Mouse (Mus musculus) large intestine, adult 2 months (tissue): ENCODE measurements around the gene Cend1. TPM values are rescaled to one million over a fixed set of nuclear protein-coding genes. Genes with fewer than 3 reads are reported as not detected.
"Not testable (repeated sequence)": the region's sequence is repeated elsewhere in the genome, so short reads cannot be mapped to it uniquely, and the experiment has no call there.

Experiments
- DNase-seq: peaks from one replicate; pipeline ENCODE4 v3.0.0-alpha.2; 2012; ENCODE audit warnings: low read depth, low spot score
- WGBS: fragments of 180-500 bp; shearing (Covaris S2); methylation state at CpG from one replicate; pipeline ENCODE4 v1.1.7; 2018; 5-methylcytosine and 5-hydroxymethylcytosine counted together
- polyA plus RNA-seq: library from polyadenylated mRNA; depleted of rRNA; stranded (reverse); fragments of >200 nt; gene quantifications from 2 replicates; pipeline ENCODE4 v1.2.3, GENCODE M21; 2012

The Cend1 gene
- polyA plus RNA-seq, 1 experiment = 2.9 TPM

DNA sequence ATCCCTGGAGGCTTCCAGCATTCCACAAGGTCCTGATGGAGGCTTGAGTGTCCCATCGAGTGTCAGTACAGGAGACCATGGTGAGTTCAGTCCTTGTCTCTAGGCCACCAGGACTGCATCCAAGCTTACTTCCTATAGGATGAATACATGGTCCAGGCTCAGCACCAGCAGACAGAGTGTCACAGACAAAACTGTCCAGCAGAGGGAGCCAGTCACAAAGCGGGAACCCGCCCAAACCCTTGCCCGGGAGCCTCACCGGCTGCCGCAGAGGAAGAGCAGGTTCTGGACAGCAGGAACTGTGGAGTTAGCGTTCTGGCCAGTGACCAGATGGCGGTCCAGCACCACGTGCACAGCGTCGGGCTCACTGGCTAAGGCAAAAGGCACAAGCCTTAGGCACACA, 20.5 kb downstream of the Cend1 start:
- WGBS = 8% methylated on average over 11 of the region's 11 CpGs
- peak; percentile 75 for DNase-seq

DNA sequence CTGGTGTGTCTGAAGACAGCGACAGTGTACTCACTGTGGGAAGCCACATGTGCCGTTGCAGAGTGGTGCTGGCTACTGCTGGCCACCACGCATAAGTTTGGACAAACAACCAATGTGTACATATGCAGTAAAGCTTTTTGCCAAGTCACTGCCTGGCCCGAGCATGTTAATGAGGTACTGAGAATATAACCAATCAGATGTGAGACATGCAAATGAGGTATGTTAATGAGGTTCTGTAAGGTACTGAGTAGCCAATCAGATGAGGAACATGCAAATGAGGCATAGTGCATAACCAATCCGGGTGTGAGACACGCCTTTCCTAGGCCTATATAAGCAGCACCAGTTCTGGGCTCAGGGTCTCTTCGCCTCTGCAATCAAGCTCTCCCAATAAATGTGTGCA, 21.6 kb downstream of the Cend1 start:
- DNase-seq = not testable (repeated sequence)
- 93% methylated on average over 7 of the region's 7 CpGs for WGBS

DNA sequence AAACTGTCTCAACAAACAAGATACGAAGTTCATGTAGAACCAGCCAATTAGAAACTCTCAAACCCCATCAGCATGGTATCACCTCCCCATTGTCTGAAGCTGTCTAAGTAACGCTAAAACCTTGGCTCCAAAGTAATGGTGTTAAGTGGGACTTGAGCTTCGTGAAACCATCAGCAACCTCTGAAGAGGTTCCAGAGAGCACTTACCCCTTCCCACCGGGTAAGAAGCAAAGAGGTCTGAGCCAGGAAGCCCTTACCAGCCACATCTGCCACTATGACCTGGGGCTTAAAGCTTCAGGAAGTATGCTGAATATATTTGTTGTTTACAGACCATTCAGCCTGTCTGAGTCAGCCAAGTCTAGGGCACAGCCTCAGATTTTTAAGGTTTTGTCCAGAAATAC, 23.8 kb downstream of the Cend1 start:
- WGBS = 57% methylated on average over 4 of the region's 4 CpGs
- no peak for DNase-seq

DNA sequence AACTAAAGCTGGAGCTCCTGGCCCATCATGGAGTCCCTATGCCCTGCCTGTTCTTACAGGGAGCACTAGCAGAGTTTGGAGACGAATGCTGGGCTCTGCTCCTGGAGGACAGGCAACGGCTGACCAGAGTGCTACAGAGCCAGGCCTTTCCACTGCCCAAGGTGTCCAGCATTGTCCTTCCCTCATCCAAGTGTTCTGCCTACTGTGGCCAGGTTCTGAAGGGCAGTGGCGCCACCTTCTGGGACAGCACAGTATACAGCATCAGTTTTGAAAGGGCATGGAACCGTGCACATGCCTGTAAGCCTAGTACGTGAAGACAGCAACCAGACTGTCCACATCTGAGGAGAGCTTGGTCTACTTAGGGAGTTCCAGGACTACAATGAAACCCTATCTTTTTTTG, 26.0 kb downstream of the Cend1 start:
- 28% methylated on average over 5 of the region's 5 CpGs for WGBS
- DNase-seq = no peak

DNA sequence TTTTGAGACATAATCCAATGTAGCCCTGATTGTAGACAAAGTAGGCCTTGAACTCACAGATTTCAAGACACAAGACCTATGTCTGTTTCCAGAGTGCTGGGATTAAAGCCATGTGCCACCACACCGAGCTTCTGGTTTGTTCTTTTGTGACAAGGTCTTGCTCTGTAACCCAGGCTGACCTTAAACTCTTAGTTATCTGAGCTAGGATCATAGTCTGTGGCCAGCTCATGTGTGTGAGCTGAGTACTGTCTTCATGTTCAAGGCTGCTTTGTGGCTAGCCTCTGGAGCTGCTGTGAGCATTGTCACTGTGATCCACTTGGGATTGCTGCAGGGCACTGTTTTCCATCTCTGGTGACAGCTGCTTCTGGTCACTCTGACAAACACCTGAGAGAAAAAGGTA, 33.9 kb downstream of the Cend1 start:
- 65% methylated on average over 1 of the region's 1 CpGs for WGBS
- no peak for DNase-seq

DNA sequence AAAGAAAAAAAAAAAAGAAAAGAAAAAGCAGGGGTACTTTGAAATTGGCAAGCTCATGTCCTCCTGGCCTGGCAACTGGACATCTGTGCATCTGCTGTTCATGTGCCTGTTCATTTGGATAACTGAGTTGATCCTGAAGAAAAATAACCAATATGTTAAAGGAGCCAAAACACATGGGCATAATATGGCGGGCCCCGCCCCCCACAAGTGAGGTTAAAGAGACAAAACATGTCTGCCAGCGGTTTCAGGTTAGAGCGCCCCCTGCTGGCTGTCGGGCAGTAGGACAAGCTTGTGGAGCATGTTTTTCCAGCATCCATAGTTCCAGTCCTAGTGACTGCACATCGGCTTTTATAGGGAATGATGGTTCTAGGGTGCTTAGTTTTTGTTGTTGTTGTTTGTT, 34.5 kb downstream of the Cend1 start:
- DNase-seq = no peak
- 20% methylated on average over 6 of the region's 6 CpGs for WGBS

DNA sequence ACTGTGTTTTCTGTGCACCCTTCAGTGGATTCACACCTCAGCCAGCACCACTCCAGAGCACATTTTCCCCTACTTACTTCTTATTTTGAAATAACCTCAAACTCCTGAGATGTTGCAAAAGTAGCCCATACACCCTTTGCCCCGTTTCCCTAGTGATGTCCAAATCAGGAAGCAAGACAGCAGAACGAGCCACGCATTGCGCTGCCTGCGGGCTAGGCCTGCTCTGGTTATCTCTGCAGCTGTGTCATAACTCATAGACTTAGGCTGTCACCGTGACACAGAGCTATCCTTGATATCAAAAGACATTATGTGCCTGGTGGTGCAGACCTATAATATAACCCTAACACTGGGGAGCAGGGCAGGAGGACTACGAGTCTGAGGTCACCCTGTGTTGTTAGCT, 35.1 kb downstream of the Cend1 start:
- 44% methylated on average over 7 of the region's 7 CpGs for WGBS
- no peak for DNase-seq

DNA sequence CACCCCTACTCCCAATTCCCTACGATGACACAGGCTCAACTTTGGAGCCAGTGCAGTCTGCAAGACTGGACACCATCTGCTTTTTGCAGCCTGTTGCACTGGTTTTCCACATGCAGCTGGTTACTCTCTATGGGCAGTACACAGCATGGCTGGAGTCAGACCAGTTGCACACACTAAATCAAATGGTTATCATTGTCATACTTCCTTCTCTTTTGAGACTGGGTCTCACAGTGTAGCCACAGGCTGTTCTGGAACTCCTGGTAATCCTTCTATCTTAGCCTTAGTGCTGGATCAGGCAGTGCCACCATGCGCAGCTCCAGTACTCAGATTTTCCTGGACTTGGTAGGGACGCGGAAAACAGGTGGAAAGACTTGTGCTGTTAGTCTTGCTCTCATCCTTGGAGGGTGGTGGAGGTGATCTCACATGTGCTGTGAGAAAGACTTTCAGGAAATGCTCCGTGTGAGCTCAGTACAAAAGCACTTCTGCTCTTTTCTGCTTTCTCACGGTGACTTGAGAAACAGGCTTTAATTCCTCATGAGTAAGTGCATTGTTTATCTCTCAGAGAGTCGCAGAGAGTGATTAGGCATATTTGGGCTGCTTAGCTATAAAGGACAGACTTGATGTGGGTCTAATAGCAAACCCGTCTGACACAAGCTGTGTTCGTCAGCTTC, 36.6 kb downstream of the Cend1 start:
- WGBS = 7% methylated on average over 9 of the region's 9 CpGs
- no peak for DNase-seq

DNA sequence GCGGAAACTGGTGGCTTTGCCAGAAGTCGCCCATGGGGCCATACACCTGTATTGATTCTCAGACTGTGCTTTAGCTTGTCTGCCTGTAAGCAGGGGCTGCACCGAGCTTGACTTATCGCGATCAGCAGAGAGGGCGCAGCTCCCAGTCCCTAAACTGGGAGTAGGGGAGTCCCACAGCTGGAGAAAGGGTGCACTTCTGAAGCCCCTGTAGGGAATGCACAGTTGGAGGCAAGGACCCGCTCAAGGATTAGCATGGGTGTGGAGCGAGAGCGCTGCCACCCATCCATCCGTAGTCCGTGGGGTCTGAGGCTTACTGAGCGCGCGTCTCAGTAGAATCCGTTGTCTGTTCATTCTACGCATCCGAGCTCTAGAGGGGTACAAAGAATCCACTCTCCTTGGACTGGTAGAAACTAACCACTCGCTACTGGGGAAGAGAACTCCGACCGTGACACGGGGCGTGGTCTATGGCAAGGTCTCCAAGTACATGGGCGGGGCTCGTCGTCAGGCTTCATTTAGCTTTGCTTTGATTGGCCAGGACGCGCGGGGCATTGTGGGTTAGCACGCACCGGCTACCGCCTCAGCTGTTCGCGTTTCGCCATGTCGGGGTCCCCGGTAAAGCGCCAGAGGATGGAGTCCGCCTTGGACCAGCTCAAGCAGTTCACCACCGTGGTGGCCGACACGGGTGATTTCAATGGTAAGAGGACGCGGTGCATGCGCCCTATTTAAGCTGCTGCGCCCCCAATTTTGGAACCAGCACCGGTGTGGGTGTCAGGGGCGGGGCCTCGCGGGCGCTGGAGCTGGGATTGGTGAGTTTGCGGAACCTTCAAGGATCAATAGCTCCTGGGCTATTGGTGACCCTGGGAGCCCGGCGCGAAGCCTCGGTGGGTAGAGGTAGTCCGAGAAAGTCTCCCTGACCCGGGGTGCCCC, 37.4 kb downstream of the Cend1 start, which contains the start of gene Taldo1:
Taldo1 (plus strand) TSS at position 575 of the 927 bp plus-strand sequence.
- DNase-seq = peak; percentile 96
- under 1% methylated on average over 57 of the region's 57 CpGs for WGBS

DNA sequence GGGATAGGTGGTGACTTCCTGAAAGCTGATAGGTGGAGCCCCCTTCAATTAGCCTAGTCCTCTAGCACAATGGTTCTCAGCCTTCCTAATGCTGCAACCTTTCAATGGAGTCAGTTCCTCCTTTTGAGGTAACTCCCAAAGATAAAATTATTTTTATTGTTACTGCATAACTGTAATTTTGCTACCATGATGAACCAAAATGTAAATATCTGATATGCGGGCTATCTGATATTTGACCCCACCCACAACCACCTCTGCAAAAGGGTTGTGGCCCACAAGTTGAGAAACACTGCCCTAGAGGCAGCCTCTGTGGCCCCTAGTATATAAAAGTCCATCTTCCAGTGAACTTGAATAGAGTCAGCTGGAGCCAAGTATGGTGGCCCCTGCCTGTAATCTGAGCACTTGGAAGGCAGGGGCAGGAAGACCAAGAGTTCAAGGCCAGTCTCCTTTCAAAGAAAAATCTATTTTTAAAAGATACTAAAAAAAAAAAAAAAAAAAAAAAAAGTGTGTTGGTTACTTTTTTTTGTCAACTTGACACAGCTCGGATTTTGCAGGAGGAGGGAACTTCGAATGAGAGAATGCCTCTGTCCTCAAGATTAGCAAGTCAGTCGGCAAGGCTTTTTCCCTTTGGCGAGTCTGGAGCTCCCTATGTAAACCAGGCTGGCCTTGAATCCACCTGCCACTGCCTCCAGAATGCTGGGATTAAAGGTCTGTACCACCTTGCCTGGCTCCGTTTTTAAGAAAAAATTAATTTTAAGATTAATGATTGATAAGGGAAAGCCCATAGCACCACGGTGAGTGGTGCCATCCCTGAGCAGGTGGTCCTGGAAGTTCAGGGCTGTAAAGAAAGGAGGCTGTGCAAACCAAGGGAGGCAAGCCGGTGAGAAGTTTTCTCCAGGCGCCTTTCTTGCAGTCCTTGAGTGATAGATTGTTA, 38.7 kb downstream of the Cend1 start:
- WGBS = 23% methylated on average over 9 of the region's 9 CpGs
- DNase-seq = no peak

DNA sequence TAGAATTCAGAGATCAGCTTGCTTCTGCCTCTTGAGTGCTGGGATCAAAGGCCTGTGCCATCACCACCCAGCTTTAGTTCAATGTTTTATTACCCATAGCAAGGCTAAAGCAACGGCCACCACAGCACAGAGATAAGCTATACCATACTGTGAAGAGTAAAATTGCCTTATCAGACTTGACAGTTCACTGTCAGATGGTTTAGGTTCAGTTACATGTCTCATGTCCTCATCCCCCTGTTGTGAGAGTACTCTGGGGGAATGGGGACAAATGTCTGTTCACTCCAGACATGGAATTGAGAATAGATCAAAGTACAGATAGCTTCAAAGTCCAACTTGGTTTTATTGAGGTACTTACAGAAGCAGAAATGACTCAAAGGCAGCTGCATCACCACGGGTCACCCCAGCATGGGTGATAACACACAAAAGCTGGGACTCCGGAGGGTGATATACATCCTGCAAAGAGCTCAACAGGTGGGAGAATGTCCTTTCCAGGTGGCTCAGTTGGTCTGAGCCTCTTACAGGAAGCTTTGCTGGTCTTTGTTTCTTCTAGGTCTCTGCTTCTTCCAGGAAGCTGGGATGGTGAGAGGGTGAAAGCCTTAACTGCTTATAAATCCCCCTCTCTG, 40.7 kb downstream of the Cend1 start:
- 26% methylated on average over 3 of the region's 3 CpGs for WGBS

DNA sequence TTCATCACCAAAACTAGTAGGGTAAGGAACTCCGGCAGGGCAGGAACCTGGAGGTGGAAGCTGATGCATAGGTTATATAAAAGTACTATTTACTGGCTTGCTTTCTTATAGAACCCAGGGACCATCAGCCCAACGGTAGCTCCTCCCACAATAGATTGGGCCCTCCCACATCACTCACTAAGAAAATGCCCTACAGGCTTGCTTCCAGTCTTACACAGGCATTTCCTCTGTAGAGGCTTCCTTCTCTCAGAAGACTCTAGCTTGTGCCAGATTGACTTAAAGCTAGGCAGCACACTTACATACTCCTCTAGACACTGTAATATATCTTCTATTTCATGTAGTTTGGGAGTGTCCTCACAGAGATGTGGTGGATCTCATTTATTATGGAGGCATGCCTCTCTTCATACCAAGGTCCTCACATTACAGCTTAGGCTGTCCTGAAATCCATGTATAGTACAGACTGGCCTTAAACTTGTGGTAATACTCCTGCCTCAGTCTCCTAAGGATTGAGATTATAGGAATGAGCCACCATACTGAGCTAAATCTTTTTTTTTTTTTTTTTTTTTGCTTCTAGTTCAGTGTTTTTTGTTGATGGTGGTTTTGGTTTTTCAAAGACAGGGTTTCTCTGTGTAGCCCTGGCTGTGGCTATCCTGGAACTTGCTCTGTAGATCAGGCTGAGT, 41.3 kb downstream of the Cend1 start:
- 36% methylated on average over 2 of the region's 2 CpGs for WGBS
- no peak for DNase-seq

More for the DNA sequence above, 40.7 kb downstream of the Cend1 start:
- DNase-seq = no peak

DNA sequence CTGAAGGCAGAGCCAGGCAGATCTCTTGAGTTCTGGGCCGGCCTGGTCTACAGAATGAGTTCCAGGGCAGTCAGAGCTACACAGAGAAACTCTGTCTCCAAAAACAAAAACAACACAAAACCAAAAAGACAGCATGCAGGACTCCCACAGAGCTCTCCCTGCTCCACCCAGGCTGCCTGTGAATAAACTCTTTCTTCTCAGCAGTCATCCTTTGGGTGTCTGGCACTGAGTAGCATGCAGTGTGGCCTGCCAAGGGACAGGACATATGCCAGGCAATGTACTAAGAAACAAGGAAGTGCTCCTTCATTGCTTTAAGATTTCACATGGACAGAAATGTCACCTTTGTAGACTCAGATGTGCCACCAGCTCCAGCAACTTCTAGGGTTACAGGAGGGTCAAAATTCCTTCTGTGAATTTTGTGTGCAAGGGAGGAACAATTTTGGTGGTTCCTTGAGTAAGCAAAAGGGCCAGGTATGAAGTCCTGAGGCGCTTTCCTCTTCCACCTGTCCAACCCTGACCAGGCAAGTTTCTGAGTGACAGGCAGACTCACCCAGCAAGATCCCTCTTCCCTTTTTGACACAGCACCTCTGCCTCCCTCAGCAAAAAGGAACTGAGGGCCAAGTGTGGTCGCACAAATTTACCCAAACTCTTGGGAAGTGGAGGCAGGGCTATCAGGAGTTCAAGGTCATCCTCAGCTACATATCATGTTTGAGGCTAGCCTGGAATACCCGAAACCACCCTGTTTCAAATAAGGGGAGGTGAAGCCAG, 48.0 kb downstream of the Cend1 start:
- DNase-seq = no peak
- WGBS = 57% methylated on average over 4 of the region's 4 CpGs

DNA sequence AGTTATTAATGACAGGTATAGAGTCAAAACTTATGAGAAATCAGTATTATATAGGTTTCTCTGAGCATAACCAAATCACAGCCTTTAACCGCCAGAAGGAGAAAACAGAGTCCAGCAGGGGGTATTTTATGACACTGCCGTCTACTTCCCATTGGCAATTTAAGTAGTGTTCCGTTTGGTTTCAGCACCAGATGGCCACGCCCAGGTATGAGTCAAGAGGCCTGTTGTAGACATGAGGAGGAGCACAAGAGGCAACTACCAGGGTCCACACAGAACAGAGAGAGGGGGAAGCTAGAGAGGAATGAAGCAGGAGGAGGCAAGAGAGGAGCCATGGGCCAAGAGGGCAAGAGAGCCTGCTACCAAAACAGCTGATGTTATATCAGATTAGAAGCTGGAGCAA, 49.7 kb downstream of the Cend1 start:
- 19% methylated on average over 4 of the region's 4 CpGs for WGBS
- no peak for DNase-seq
